Mouse (Mus musculus): Measurements from ENCODE around the gene Tex48.

The Tex48 gene

GRCm38 (mm10) chr4:63595259-63595658, 27.0 kb downstream of the Tex48 start:
- no peak for DNase-seq (ENCODE audit: low spot score in 2 of 2)

- DNase-seq (ENCODE audit: low spot score in 2 of 2), result no peak
Measured at GRCm38 (mm10) chr4:63594459-63595110, 27.6 kb downstream of the Tex48 start.

- DNase-seq (ENCODE audit: low spot score in 2 of 2), result no peak
Measured at GRCm38 (mm10) chr4:63590538-63590937, 31.7 kb downstream of the Tex48 start.

GRCm38 (mm10) chr4:63589987-63590386, 32.2 kb downstream of the Tex48 start:
- no peak for DNase-seq (ENCODE audit: low spot score in 2 of 2)

GRCm38 (mm10) chr4:63586240-63586639, 36.0 kb downstream of the Tex48 start:
- no peak for DNase-seq (ENCODE audit: low spot score in 2 of 2)

GRCm38 (mm10) chr4:63585216-63585615, 37.0 kb downstream of the Tex48 start:
- no peak for DNase-seq (ENCODE audit: low spot score in 2 of 2)

- no peak for DNase-seq (ENCODE audit: low spot score in 2 of 2)
Measured at GRCm38 (mm10) chr4:63582580-63582979, 39.6 kb downstream of the Tex48 start.

GRCm38 (mm10) chr4:63580078-63580477, 42.1 kb downstream of the Tex48 start:
- no peak for DNase-seq (ENCODE audit: low spot score in 2 of 2)

- no peak for DNase-seq (ENCODE audit: low spot score in 2 of 2)
Measured at GRCm38 (mm10) chr4:63579649-63580048, 42.6 kb downstream of the Tex48 start.

- no peak for DNase-seq (ENCODE audit: low spot score in 2 of 2)
Measured at GRCm38 (mm10) chr4:63572621-63573020, 49.6 kb downstream of the Tex48 start.

GRCm38 (mm10) chr4:63570208-63570781, 51.9 kb downstream of the Tex48 start:
- DNase-seq (ENCODE audit: low spot score in 2 of 2), result no peak

GRCm38 (mm10) chr4:63569322-63569721, 52.9 kb downstream of the Tex48 start:
- no peak for DNase-seq (ENCODE audit: low spot score in 2 of 2)

- DNase-seq (ENCODE audit: low spot score in 2 of 2), result no peak
Measured at GRCm38 (mm10) chr4:63567712-63568390, 54.4 kb downstream of the Tex48 start.

- no peak for DNase-seq (ENCODE audit: low spot score in 2 of 2)
Measured at GRCm38 (mm10) chr4:63562742-63563141, 59.5 kb downstream of the Tex48 start.

GRCm38 (mm10) chr4:63561861-63562675, 60.2 kb downstream of the Tex48 start:
- no peak for DNase-seq (ENCODE audit: low spot score in 2 of 2)

- DNase-seq (ENCODE audit: low spot score in 2 of 2), result no peak
Measured at GRCm38 (mm10) chr4:63560079-63560478, 62.1 kb downstream of the Tex48 start.

- DNase-seq (ENCODE audit: low spot score in 2 of 2), result no peak
Measured at GRCm38 (mm10) chr4:63559127-63559697, 63.0 kb downstream of the Tex48 start.

- DNase-seq (ENCODE audit: low spot score in 2 of 2), result peak; percentile 38 to 46
Measured at GRCm38 (mm10) chr4:63558407-63559081, 63.7 kb downstream of the Tex48 start, which contains the start of gene Tmem268. Gene Tmem268, plus strand, starts transcription at chr4:63558781.

- no peak for DNase-seq (ENCODE audit: low spot score in 2 of 2)
Measured at GRCm38 (mm10) chr4:63557124-63558059, 64.8 kb downstream of the Tex48 start.
